Mouse (Mus musculus) layer of hippocampus, postnatal 14 days (tissue): ENCODE results near the gene Xpot. TPM values are rescaled to one million over a fixed set of nuclear protein-coding genes. Genes with fewer than 3 reads are reported as not detected.

Source experiments
- DNase-seq, 2 experiments: peaks; one replicate each; pipeline ENCODE4 v3.0.0; 2021 to 2022; ENCODE audit warnings: low spot score in 2 of 2, mixed read lengths in 1 of 2
- long read RNA-seq, 2 experiments: library from polyadenylated mRNA; stranded (forward); transcript quantifications; one replicate each; pipeline ENCODE4 v2.0.0; 2021
- total RNA-seq, 2 experiments: library from RNA; stranded (reverse); gene quantifications; 2 replicates each; pipeline ENCODE4 v1.2.3; 2021

The Xpot gene
- total RNA-seq: 10 to 100 TPM; 65.4 to 68.9 TPM
- long read RNA-seq, experiment 1, full-length matches to known transcripts: 2 of 17 reads
- long read RNA-seq, experiment 1, partial matches to known transcripts: 1 of 17 reads
- long read RNA-seq, experiment 1, other reads (novel, unspliced or antisense): 14 of 17 reads
- long read RNA-seq, experiment 2, full-length matches to known transcripts: 8 of 33 reads
- long read RNA-seq, experiment 2, partial matches to known transcripts: 1 of 33 reads
- long read RNA-seq, experiment 2, other reads (novel, unspliced or antisense): 24 of 33 reads

DNA sequence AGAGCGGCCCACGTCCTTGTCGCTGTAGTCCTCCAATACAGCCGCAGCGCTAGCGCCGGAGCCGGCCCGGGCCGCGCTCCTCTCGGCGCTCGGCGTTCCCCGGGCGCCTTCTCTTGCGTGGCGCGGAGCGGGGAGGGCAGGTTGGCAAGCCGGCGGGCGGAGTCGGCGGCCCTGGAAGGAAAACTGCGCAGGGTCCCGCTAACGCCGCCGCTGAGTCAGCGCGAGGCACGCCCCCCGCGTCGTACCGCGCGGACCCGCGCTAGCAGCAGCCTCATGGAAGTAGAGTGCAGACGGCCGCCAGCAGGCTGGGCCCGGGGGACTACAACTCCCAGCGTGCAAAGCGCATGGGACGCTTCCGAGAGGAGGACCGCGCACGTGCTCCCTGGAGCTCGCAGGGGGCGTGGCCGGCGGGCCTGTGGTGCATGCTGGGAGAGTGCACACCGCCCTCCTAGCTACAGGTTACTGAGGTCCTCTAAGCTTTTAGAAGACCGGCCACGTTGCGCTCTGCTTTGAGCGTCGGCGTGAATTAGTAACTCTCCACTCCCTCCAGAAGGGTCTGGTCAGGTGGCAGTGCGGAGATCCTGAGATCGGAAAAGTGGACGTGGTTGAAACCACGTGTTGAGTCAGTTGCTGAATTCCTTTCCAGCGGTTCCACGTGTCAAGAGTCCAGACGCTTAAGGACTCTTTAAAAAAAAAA lies at the start of gene Xpot:
Gene Xpot (minus strand): TSS at position 147 of the 697 bp plus-strand sequence.
- peak; percentile 96 to 99 for DNase-seq

DNA sequence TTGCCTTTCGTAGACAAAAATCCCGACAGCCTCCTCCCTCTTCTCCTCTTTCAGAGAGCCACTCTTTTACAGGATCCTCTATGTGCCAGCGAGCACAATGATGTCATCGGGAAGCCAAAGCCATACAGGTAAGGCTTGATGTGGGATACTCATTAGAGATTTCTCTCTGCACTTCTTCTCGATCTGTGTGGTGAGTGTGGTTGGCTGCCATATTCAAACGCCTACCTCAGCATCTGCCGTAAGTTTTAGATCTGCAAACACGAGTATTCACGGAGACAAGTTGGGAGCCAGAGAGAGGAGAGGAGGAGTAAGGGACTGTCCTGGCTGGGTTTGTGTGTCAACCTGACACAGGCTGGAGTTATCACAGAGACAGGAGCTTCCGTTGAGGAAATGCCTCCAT lies 43.0 kb upstream of the Xpot start:
- DNase-seq: no peak

DNA sequence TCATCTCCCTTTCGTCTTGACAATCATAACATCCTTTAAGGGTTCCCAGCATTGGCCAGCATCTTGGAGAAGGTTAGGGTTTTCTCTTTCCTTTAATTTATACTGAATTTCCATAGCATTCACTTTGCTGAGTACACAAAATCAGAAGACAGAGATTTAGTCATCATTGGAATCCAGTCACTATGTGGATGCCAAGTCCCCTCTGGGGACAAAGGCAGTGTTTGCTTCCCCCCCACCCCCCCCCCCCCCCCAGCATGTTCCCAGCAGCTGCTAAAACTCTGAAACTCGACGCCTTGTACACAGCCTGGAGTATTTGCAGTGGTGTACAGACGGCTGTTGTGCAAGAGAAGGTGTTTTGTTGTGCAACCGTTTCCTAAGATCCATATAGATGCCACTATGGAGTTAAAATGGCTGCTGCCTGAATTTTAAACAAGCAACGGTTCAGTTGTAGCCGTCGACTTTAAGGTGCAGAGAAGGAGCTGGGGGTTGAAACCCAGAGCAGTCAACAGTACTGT lies 39.6 kb upstream of the Xpot start:
- DNase-seq: no peak

DNA sequence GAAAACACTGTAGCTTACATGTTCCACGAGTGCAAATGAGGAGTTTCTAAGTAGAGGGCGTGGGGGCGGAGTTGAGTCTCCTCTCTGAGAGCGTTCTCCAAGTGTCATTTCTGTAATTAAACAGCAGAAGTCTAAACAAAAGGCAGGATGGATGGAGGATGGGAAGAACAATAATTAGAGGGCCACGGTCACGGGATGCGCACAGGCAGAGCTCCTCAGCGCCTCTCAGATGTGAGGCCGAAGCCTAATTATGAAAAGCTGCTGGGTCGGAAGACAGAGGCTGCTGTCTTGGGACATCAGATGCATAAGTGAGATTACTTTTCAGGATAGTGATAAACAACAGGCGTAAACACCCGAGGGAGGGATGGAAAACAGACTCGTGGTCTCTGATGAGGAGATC lies 37.5 kb upstream of the Xpot start:
- DNase-seq: no peak

DNA sequence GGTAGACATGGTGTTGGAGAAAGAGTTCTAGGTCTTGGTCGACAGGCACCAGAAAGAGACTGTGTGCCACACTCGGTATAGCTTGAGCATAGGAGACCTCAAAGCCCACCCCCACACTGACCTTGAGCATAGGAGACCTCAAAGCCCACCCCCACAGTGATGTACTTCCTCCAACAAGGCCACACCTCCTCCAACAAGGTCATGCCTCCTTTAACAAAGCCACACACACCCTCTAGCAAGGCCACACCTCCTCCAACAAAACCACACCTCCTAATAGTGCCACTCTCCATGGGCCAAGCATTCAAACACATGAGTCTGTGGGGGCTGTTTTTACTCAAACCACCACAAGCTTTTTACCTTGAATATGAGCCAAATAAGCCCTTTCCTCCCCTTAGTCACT lies 36.6 kb upstream of the Xpot start:
- DNase-seq: no peak

DNA sequence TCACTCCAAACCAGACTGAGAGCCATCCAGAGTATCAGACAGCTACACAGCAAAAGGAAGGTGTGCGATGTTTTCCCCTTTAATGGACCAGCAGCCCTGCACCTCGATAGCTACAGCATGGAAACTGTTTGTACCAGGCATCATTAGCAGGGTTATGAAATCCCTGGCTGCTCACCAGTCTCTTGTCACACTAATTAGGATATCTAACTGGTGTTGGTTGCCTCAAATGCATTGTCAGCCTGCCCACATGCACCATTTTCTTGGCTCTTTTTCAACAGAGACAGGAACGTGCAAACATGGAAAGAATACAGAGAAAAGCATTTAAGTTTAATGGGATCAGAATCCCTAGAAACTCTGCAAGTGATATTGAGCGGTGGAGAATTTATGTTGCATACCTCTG lies 29.8 kb upstream of the Xpot start:
- peak in 1 of 2 experiments; percentile 49 for DNase-seq

DNA sequence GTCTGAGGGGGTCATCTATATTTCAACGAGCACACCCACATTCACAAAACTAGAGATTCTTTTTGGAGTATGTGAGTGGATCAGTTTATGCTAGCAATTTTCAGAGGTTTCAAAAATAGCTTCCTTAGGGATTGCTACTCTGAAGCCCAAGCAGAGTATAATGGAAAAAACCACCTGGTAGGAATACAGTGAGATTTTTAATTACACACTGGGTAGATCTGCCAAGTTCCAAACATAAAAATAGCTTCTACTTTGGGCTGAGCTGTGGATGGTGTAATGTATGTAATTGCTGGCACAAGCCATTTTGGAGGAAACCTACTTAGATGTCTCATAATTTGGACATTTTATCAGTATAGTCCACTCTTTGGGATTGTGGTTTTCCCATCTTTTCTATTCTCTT lies 26.9 kb upstream of the Xpot start:
- no peak for DNase-seq

DNA sequence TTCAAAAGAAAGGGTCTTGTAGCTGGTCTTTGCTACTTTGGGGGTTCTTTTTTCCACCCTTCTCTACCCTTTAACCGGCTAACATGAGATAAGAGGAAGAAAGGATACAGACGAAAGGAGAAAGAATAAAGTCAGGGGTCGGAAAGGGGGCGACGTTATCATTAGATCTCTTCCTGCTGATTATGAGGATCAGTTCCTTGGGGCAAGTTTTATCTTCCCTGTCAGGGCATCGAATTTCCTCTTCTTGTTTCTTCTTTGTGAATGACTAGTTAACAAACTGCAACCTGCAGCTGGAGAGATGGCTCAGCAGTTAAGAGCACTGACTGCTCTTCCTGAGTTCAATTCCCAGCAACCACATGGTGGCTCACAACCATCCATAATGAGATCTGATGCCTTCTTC lies 20.2 kb upstream of the Xpot start:
- DNase-seq: no peak

DNA sequence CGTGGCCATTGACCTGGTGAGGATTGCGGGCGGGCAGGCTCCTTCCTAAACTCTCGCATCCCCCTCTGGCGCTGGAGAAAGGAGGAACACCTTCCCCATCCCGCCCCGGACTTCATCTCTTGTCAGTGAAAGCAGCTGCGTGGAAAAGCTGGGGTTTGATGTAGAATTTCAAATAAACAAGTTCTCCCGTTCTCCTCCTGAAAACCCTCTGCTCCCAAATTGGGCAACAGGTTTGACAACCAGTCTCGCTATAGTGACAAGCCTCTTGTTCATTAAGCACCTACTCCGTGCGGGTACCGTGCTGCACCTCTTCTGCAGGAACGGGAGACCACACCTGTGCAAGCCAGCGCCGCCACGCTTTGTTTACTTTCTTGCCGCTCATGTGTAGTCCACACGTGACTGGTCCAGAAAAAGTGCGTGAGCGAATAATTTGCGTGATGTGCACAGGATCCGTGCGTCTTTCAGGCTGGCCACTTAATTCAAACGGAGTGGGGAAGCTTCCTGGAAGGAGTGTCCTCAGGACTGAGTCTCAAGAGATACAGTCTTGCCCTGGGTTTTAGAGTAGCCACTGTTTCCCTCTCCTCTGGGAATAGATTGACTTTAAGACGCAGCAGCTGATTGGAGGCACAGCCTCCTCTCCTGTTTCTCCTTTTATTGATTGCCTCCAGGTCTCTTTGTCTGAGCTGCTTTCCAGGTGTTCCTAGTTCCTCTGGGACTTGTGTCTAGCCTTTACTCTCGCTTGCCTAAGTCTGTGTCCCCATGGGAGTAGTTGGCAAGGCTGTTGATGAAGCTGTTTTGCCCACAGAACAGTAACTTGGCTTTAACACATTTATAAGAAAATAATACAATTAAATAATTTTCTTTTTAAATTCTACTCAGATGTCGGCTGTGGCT lies 16.2 kb upstream of the Xpot start:
- no peak for DNase-seq

DNA sequence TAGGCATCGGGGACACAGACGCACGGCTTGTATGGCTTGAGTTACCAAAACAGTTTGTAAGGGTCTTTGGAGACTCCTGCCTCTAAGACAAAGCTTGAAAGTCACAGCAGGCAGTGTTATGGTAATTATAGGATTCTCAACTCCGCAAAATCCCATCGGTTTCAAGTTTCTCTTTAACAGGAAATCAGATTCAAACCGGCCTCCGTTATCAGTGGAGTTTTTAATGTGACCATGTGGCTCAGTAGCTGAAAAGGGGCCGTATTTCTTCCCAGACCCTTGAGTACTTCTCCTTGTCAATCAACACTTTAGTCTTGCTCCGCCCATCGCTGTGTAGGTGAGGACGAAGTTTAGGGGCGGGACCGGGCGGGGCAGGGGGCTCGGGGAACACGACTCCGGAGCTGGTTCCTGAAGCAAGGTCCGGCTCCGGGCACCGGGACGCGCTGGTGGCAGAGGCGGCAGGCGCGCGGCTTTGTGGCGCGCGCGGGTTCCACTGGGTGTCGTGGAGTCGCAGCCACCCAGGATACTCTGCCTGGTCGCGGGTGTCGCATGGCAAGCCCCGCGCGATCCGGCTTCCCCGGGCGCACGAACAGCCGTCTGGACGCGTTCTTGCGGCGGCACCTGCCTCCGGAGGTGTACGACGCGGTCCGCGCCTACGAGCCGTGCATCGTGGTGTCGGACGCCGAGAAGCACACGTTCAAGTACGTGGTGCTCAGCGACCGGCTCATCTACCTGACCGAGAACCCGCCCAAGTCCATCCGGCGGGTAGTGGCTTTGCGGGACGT lies 15.3 kb upstream of the Xpot start, which contains the start of gene D930020B18Rik:
Gene D930020B18Rik (plus strand): TSS at position 317 of the 782 bp plus-strand sequence.
- DNase-seq: no peak

DNA sequence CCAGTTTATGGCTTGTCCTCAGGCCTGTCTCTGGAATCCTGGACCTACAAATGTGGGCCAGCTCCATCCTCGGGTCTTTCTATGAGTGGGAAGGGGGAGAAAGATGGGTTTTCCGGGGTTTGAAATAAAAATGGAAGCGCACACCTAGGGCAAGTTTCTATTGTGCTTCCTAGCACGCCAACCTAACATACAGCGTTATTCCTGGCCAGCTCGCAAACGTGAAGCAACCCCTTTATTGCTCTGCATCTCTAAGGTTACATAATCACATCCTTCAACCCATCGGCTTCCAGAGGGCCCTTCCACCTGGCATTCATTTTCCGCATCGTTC lies 14.8 kb upstream of the Xpot start:
- DNase-seq: no peak

DNA sequence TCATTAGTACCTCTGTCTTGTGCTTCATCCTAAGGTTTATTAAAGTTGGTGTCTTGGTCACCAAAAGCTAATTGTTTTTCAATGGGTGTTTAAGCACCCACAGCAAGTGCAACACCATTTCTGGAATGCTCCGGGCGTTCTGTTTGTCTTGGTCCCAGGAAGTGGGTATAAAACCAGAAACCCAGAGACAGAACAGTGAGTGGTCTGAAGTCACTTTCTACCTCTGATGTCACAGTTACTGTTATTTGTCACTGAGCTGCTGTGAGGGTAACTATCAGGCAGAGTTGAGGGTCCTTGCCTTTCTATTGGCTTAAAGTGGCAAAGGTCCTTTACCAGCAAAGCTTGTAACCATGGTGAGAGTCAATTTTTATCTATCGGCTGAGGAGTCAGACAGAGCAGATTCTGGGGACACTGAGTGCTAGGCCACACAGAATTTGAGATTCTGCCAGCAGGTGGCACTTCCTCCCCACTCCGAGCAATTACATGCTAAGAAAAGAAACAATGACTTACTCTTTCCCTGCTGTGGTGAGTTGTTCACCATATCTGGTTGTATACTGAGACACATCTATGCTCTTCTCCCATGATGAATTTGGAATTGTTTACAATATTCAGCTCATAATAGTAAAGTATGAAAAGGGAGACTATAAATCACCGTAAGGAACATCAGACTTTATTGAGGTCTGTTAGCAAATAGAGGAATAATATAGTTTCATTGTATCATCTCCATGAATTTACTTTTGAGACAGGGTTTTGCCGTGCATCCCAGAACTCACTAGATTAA lies 14.2 kb upstream of the Xpot start:
- peak in 1 of 2 experiments; percentile 26 for DNase-seq

DNA sequence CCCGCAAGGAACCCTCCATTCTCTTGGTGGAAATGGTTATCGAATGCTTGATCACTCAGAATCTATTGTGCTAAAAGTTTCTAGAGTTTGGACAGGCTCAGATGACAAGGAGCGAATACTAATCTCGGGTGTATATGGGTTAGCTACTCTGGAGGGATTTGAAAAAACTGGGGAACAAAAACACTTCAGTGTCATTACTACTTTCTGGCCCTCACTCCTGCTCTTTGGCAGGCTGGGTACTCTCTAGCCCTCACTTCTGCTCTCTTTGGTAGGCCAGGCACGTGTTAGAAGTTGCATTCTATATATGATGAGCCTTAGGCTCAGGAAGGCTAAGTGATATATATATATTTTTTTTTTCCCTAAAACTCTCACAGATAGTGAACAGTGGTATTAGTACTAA lies 13.4 kb upstream of the Xpot start:
- DNase-seq: no peak

DNA sequence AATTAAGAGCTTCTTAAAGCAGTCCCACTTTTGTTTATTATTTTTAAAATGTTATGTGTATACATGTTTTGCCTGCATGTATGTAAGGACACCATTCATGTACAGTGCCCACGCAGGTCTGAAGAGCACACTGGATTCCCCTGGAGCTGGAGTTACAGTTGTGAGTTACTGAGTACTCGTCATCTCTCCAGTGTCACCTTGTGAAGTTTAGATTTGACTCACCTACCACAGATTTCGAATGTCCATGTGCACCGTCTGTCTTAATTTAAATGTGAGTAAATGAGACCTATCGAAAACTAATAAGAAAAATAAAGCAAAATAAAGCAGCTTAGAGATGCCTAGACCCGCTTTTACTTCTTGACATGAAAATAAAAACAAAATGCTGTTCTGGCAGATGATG lies 10.1 kb upstream of the Xpot start:
- no peak for DNase-seq

DNA sequence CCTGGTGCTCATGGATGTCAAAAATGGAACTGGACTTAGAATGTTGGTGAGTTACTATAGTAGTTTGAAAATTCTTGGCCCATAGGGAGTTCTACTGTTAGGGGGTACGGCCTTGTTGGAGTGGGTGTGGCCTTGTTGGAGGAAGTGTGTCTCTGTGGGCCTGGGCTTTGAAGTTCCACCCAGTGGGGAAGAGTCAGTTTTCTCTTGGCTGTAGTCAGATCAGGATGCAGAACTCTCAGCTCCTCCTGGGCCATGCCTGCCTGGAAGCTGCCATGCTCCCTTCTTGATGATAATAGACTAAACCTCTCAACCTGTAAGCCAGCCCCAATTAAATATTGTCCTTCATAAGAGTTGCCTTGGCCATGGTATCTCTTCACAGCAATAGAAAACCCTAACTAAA lies 8.0 kb upstream of the Xpot start:
- no peak for DNase-seq

DNA sequence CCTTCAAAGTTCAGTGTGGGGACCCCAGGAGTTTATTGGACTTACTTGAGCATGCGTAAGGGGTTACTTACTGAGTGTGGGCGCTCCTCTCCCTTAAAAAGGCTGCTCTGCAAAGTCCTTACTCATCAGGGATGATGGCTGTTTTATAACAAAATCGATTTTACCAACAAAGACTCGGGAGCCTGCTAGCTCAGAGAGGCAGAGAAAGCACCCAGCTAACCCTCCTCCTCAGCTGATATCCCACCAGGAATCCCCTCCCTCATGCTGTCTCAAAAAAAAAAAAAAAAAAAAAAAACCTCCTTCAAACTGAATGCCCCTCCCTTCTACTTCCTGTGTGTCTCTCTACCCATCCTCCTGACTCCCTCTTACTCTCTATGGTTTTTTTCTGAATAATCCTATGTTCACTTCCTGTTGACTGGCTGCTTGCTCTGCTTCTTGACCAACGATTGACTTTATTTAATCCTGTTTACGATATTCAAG lies 2.5 kb upstream of the Xpot start:
- DNase-seq: no peak

DNA sequence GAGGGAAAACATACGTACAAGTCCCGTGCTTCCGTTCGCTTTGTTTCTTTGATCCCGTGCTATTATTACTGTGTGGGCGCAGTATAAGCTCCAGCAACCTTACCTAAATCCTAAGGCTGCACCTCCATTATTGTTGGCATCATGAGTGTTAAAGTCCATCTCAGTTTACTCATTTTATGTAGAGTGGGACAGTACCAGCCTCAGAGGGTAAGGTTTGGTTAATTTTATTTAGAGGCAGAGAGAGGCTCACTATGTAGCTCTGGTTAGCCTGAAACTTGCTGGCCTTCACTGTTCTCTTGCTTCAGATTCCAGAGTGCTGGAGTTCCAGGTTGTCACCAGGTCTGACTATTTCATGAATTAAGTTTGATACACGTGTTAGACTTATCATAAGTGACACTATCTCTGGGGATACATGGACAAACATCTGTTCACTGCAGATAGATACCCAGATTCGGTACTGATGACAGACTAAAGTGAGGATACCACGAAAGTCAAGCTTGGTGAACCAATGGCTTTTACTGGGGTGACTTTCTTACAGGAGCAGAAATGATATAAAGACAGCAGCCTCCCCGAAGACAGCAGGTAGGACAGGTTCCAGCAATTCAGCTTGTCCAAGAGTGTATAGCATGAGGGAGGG lies 1.2 kb upstream of the Xpot start:
- DNase-seq: no peak

DNA sequence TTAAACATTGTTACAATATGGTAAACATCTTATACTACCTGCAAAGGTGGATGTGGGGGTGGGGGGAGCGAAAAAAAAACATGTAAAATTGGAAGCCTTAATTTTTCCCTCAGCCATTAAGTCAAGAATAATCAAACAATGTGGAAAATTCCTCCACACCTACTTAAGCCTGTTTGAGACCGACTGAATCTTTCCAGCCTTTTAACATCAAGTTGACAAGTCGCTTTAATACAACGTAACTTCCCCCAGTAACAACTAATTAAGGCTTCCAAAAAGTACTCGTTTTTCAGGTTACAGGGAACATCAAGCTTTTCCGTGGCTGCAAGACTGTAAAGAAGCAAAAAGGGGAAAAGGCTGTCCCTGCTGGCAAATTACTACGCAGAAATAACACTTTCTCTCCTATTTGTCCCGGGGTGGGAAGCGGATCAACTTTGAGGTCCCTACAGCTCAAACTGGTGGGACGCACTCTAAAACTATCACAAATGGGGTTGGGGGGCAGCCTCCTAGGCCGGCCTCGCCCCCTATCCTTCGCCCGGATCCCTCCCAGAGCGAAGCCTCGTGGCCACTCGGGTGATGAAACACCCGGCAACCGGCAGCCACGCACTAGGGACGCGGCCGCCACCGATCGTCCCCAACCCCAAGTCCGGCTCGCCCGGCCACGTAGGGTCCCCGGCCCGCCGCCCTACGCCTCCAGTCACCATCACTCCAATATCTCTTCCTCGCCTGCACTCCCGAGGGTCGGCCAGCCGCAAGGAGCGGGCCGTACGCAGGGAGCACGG lies 536 bp downstream of the Xpot start:
- DNase-seq: no peak

DNA sequence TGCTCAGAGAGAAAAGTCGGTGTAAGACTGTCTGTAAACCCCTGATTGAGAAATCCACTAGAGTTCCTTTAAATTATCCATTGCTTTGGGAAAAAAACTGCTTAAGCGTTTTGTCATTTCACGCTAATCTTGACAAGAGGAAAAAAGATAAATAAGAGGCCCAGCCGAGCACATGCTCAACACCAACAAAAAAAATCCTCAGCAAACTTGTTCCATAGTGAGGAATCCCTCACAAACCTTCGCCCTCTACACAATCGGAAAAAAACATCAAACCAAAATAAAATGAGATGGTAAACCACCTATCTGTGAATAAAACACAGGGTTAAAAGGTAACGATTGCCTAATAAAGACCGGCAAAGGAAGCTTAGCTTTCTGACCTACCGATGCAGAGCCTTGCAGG lies 1.1 kb downstream of the Xpot start:
- no peak for DNase-seq
